Mouse (Mus musculus): Measurements from ENCODE around the gene Snx10.
"Not testable (repeated sequence)": the region's sequence is repeated elsewhere in the genome, so short reads cannot be mapped to it uniquely, and the experiment has no call there.

The Snx10 gene

GRCm38 (mm10) chr6:51523807-51524320 lies at the start of gene Snx10:
TSS of gene Snx10 (plus strand) at chr6:51523901.
- DNase-seq (ENCODE audit: low spot score), result peak; percentile 62

GRCm38 (mm10) chr6:51479136-51479731 lies 44.5 kb upstream of the Snx10 start:
- DNase-seq (ENCODE audit: low spot score), result no peak

- DNase-seq (ENCODE audit: low spot score), result no peak
Measured at GRCm38 (mm10) chr6:51481548-51481947, 42.2 kb upstream of the Snx10 start.

- no peak for DNase-seq (ENCODE audit: low spot score)
Measured at GRCm38 (mm10) chr6:51483861-51484260, 39.8 kb upstream of the Snx10 start.

- DNase-seq (ENCODE audit: low spot score), result not testable (repeated sequence)
Measured at GRCm38 (mm10) chr6:51484556-51484955, 39.1 kb upstream of the Snx10 start.

- no peak for DNase-seq (ENCODE audit: low spot score)
Measured at GRCm38 (mm10) chr6:51485646-51486045, 38.1 kb upstream of the Snx10 start.

- no peak for DNase-seq (ENCODE audit: low spot score)
Measured at GRCm38 (mm10) chr6:51486076-51486710, 37.5 kb upstream of the Snx10 start.

- no peak for DNase-seq (ENCODE audit: low spot score)
Measured at GRCm38 (mm10) chr6:51486731-51487130, 37.0 kb upstream of the Snx10 start.

- DNase-seq (ENCODE audit: low spot score), result no peak
Measured at GRCm38 (mm10) chr6:51489787-51490186, 33.9 kb upstream of the Snx10 start.

GRCm38 (mm10) chr6:51497321-51498111 lies 26.2 kb upstream of the Snx10 start:
- no peak for DNase-seq (ENCODE audit: low spot score)

GRCm38 (mm10) chr6:51505671-51506070 lies 18.0 kb upstream of the Snx10 start:
- no peak for DNase-seq (ENCODE audit: low spot score)

GRCm38 (mm10) chr6:51507556-51507955 lies 16.1 kb upstream of the Snx10 start:
- no peak for DNase-seq (ENCODE audit: low spot score)

- peak; percentile 90 for DNase-seq (ENCODE audit: low spot score)
Measured at GRCm38 (mm10) chr6:51508750-51509648, 14.7 kb upstream of the Snx10 start.

- peak; percentile 79 for DNase-seq (ENCODE audit: low spot score)
Measured at GRCm38 (mm10) chr6:51510094-51510493, 13.6 kb upstream of the Snx10 start.

GRCm38 (mm10) chr6:51510946-51511345 lies 12.8 kb upstream of the Snx10 start:
- DNase-seq (ENCODE audit: low spot score), result no peak

GRCm38 (mm10) chr6:51513745-51514144 lies 10.0 kb upstream of the Snx10 start:
- DNase-seq (ENCODE audit: low spot score), result no peak

GRCm38 (mm10) chr6:51514860-51515259 lies 8.8 kb upstream of the Snx10 start:
- DNase-seq (ENCODE audit: low spot score), result no peak

GRCm38 (mm10) chr6:51523310-51523709 lies 391 bp upstream of the Snx10 start:
- DNase-seq (ENCODE audit: low spot score), result no peak

- DNase-seq (ENCODE audit: low spot score), result peak; percentile 51
Measured at GRCm38 (mm10) chr6:51524321-51524931, 725 bp downstream of the Snx10 start.

- no peak for DNase-seq (ENCODE audit: low spot score)
Measured at GRCm38 (mm10) chr6:51525001-51525400, 1.3 kb downstream of the Snx10 start.

GRCm38 (mm10) chr6:51529457-51529856 lies 5.8 kb downstream of the Snx10 start:
- no peak for DNase-seq (ENCODE audit: low spot score)

All from testis, postnatal 10 days (tissue).